Mouse (Mus musculus) CD4-positive, CD25-positive, alpha-beta regulatory T cell, adult 2 months (primary cell): ENCODE measurements around the gene Itpr1.

ENCODE experiments used
- DNase-seq: peaks from one replicate; pipeline ENCODE4 v3.0.0-alpha.2; 2012; ENCODE audit warnings: low read depth, low spot score

Itpr1 gene

DNA sequence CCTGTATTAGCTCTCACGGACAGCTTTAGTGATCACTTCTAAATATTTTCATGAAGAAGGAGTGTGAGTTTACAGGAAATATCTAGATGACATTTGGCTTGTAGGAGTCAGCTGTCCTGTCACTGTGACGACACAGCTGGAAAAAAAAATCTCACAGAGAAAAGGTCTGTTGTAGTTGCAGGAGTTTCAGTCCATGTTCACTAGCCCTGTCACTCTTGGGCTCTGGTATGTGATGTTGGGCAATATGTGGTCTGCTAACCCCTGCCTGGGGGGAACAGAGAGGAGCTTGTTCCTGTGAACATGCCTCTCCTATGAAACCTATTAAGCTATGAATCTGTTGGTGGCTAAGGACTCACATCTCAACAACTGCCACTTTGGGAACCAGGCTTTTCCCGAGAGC, 166.1 kb downstream of the Itpr1 start:
- DNase-seq, result no peak

DNA sequence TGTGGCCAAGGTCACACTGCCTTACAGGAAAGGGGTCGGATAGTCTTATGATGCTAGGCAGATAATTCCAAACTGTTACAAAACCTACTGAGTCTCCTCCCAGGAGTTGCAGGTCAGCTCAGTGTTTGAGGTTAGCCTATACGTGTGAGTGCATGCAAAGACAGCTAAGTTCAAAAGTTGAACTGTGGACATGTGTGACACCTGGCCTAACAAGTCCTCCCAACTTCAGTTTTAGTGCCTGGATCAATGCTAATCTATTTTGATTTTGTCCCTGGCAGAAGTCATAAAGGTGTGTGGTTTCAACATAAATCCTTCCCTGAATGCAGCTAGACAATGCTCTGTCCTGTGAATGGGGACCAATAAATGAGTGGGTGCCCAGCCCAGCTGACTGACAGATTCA, 167.3 kb downstream of the Itpr1 start:
- DNase-seq, result no peak

DNA sequence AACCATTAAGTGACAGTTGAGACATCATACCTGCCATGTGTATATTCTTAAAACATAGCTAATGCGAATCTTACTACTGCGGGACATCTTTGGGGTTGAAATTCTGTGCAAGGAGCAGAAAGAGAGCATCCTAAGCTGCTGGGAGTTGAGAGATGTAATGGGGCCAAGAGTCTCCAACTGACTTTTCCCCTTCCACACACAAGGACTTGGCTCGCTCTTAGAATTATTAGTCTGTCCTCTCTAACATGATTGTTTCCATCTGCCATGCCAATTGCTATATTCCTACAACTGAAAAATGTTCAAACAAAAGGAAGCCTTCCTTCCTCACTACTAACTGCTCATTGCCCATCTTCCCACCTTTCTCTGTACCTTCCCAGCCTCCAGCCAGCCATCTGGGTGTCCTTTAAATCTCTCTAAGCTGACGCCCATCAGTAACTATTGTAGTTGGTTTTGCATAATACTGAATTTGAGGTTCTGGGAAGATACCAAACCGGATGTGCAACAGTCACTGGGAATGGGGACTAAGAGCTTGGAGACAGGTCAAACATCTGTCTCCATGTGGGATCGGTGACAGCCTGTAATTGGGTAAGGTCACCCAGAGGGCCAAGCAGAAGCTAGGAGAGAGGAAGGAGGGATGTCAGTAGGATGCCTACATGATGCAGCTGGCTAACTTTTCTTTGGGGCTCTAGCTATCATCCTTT, 177.9 kb downstream of the Itpr1 start:
- no peak for DNase-seq

DNA sequence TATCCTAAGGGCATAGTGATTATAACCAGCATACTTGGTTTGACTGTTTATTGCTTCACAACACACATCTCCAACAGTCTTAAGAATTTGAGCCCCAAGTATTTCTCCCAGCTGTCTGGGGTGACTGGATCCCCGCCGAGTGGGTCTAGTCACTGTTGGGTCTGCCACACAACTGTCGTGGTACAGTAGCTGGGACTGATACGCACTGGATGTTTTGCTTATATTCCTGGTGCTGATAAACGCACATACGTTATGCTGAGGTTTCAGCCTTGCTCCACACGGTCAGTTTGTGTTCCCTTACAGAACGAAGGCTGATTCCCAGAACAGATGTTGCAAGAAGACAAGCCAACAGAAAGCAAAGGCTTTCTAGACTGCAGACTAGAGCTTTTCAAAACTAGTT, 180.2 kb downstream of the Itpr1 start:
- DNase-seq, result no peak

DNA sequence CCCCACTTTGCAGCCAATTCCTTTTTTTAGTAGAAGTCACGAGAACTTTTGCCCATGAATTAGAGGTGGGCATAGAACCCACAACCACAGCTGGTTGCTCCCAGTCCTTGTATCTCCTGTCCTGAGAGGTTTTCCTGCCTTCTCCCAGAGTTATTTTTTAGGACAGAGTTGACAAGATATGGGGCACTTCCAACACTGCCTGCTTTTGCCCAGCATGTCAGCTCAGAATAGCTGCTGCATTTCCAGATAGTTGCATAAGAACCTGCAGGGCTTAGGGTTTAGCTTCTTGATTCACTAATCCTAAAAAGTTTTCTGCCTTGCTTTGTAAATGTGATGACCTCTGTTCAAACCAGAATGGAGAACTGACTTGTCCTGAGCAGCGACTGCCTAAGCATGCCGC, 185.1 kb downstream of the Itpr1 start:
- DNase-seq, result no peak

DNA sequence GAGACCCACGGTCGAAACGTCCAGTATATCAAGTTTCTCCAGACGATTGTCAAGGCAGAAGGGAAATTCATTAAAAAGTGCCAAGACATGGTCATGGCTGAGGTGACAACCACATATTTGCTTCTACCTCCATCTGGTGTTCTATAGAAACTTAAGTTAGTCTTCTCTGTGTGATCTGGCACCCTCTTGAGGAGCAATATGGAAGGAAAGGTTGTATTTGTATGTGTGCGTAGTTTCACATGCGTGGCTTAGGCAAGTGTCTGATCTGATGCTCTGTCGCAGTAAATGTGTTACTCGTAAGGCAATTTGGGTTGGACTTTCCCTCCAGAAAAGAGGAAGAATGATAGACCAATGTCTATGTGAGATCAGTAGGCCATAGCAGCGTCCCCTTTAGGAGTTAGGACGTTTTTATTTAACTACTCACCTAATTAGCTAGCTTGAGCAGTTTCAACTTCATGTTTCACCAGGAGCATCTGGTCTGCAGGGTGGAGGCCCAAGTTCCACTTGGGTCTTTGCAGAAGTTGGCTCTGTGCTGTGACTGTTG, 188.6 kb downstream of the Itpr1 start:
- peak; percentile 10 for DNase-seq

DNA sequence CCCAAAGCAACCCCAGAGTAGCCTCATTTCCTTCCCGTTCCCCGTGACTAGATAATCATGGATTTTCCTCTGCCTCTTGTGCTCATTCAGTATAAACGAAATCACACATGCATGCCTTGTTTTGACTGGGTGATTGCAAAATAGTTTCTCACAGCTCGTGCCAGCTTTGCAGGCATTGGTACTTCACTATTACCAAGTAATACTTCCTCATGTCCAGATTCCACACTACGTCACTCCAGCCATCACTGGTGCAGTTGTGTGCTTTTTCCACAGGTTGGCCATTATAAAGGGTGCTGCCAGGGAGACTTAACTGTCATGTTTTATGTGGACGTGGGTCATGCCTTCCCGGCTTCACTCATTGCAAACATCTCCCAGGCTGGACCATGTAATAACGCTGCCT, 191.8 kb downstream of the Itpr1 start:
- DNase-seq, result no peak

DNA sequence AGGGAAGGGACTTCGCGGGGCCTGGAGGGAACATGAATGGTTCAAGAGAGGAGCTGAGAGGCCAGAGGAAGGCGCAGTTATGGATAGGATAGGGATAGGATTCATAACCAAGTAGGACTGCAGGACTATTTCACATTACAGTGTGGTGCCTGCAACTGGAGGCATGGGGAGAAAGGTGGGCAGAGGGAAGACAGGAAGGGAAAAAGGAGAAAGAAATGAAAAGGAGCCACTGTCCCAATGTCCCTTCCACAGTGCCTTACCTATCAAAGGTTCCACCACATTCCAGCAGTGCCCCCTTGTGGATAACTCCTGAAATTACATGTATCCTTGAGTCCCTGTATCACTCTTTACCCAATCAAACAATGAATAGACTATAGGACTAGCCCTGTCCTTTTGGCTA, 195.2 kb downstream of the Itpr1 start:
- peak; percentile 82 for DNase-seq

DNA sequence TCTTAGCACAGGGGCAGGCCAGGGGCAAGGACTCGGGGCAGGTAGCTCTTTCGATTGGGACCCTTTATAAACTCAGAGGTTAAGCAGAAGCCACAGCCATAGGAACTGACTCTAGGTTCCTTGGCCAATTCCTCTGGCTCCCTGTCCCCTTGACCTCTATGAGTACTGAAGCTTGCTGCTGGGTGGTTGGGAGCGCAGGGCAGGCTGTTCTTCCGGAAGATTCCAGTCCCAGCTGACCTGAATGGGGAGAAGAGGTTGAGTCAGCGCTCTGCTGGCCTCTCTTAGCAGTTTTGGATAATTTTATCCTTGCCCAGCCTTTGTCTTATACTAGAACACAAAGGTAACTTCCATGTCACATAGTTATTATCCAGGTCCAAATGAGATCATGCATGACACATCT, 195.8 kb downstream of the Itpr1 start:
- DNase-seq, result no peak

DNA sequence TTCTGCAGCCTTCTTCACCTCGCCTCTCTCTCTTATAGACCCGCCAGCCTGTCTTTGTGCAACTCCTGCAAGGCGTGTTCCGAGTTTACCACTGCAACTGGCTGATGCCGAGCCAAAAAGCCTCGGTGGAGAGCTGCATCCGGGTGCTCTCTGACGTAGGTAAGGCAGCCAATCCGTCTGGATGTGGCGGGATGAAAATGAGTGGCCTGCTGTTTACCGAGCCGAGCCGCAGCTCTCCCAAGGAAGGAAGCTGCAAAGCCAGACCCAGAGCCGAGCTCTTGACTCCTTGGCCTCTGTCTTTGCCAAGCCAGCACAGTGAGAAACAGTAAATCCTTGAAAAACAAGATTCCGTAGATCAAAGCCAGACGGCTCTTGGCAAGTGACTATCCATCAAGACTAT, 197.9 kb downstream of the Itpr1 start:
- DNase-seq, result no peak

DNA sequence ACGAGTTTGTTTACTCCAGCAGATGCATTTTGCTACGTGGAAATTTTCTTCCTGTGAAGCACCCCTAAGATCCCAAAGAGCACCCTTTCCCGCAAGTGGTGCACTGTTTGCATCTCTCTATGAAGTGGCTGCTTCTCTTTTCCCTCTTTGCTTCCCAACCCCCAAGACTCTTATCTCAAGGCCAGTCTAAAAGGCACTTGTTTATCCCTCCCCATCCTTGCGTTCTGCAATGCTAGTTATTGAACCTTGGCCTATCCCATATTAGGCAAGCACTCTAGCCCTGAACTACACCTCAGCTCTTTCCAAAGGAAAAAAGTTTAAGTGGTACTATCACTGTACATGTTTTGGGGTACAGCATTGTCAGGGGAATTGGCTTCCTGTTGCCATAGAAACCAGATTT, 198.3 kb downstream of the Itpr1 start:
- DNase-seq, result no peak

DNA sequence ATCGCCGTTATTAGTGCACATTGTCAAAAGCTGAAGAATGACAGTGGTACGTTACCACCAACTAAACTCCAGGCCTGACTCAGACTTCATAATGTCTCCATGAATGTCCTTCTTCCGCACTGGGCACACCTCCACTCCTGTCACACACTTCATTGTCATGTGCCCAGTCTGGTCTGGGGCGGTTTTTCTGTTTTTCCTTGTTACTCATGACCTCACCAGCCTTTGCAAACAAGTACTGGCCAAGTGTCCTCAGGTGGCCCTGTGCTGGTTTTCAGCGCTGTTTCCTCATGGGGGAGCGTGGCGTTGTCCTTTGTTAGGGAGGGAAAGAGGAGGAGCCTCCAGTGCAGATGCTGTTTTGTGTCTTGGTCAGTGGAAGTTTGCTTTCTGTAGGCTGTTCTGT, 200.1 kb downstream of the Itpr1 start:
- DNase-seq, result no peak

DNA sequence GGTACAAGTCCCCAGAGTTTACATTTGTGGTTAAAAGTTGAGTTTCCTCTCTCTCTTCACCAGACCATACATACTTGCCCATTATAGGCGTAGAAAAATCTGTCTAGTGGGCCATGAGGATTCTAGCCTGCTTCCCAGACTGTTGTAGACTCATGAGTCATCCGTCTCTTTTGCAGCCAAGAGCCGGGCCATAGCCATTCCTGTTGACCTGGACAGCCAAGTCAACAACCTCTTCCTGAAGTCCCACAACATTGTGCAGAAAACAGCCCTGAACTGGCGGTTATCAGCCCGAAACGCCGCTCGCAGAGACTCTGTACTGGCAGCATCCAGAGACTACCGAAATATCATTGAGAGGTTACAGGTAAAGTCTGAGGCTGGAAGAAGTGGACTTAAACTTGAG, 200.7 kb downstream of the Itpr1 start:
- no peak for DNase-seq

DNA sequence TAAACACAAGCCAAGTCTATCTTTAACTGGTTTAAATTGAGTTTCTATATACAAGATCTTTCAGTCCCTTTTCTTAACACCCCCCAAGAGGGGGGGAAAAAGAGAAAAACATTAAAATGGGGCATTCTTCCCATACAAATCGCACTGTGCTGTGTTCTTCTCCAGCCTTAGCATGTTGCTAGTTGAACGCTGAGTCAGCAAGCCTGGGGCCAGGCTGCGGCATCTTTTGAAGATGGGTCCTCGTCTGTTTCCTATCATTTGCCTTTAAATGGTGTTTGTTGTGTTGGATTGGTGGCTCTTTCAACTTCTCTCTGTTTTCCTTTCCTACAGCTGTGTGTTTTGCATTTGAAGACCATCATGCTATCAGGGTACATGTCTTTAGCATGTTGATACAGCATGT, 203.0 kb downstream of the Itpr1 start:
- no peak for DNase-seq

DNA sequence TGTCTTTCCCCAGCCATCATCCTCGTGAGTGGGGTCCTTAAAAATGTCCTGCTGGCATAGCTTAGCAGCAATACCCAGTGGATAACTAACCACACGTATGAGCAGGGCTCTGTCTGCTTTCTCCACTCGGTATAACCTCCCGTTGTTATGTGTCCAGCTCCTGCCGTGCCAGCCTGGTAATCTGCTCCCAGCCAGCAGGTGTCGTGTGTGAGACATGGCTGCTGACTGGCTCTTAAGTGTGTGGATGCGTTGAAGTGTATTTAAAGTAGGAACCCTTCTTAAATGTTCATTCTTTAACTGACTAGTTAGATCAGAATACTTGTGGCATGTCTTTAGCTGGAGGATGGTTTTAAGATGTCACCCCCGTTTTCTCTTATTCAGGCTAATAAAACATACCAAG, 204.6 kb downstream of the Itpr1 start:
- peak; percentile 79 for DNase-seq

DNA sequence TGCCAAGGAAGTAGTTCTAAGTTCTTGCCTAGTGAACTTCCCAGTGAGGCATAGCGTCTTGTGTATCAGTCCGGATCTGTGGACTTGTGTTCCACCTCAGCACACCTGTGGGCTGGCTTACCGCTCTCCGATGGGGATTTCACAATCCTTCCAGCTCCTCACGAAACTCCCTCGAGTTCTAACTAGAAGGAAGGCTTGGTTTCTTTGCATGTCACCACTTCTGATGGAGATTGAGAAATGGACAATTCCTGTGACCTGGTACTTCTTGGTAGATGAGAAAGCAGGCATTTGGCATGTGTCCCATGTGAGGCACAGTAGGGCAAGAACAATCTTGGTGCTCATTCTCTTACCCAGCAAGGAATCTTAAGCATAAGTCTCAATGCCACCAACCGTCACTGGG, 205.3 kb downstream of the Itpr1 start:
- DNase-seq, result no peak

DNA sequence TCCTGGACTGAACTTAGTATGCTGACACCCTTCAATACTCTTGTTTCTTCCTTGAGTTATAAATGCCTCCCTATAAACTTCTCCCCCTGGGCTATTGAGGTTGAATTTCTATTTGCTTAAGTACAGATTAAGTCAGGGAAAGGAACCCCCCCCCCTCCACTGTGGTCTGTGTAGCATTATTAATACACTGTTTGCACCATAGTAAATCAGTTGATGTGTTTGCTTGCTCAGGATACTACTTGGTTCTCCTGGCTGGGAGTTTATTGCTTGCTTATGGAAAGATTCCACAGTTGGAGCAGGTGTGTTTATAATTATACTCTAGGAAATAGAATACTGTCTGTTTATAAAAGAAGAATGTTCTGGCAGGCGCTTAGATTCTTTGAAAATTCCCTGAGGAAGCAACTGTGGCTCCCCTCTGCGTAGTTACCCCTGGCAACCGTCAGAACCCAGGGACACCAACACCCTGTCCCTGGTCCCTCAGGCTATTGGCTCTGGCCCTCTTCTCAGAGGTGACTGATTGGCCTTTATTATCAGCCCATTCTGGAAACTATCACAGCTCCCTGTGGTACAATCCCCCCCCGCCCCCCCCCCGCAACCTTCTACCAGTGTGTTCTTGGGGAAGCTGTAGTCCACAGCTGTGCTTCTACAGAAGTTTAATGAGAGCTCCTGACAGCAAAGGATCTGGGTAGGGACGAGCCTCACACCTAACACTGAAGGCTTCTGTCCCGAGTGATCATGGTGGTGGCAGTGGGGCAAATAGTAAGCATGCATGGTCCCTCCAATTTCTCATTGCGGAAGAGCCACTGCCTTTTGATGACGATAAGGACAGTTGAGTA, 212.1 kb downstream of the Itpr1 start:
- no peak for DNase-seq

DNA sequence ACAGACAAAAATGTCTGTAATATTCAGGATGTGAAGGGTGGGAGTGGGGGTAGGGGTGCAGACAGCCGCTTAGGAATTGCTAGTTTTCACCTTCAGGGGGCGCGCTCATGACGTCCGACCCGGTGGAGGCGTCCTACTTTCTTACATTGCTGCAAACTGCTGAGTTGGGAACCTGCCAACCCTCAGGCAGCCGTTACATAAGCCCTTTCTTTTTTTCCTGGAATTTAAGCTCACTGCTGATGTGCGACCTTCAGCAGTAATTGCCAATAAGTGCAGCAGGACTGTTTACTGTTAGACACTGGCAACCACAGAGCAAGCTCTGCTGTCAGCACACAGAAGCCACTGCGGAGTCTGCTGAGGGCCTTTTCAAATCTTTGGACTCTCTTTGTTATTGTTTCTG, 213.9 kb downstream of the Itpr1 start:
- peak; percentile 82 for DNase-seq

DNA sequence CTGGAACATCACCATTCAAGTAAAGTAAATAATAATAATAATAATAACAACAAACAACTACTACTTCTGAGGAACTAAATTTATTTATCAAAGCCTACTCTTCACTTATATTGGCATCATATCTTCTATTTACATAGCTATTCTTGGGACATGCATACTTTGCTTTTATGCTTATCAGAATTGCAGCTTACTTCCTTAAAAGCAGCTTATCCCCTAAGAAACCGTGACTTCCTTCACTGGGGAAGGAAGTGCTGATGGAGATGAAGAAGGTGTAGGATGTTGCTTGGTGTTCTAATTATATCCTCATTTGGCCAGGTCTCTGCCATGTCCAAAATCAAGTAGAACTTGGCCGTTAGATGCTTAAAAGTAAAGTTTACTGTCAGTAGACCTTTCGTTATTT, 215.5 kb downstream of the Itpr1 start:
- no peak for DNase-seq

DNA sequence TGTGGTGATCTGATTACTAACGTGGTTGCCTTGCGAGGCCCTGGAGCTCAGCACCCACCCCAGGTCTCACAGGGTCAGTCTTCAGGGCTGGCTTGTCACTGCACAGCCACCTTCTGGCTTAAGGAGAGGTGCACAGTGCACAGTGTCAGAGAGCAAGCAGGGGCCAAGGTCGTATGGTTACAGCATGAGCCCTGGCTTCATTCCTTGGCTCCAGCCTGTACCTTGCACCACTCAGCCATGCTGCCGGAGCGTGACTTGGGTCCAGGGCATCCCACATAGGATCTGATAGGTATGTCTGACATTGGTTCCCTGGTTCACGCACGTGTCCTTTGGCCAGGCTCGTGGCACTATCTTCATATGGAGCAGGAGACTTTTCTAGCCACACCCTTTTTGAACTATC, 217.1 kb downstream of the Itpr1 start:
- DNase-seq, result no peak

DNA sequence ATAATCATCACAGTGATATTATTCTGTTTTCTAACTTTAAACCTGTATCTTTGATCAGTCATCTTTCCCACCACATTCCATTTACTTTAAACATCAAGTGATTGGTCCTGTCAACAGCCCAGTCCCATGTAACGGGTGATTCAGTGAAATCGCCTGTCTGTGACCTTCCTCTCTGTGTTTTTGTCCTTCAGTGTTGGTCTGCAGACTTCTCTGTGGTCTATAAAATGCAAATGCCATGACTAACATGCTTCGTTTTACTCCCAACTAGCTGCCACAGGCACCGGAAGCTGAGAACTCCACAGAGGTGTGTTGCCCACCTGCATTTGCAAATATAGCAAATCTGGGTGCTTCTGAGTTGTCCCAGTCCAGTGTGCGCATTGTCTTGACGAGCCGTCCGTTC, 218.3 kb downstream of the Itpr1 start:
- DNase-seq, result no peak

DNA sequence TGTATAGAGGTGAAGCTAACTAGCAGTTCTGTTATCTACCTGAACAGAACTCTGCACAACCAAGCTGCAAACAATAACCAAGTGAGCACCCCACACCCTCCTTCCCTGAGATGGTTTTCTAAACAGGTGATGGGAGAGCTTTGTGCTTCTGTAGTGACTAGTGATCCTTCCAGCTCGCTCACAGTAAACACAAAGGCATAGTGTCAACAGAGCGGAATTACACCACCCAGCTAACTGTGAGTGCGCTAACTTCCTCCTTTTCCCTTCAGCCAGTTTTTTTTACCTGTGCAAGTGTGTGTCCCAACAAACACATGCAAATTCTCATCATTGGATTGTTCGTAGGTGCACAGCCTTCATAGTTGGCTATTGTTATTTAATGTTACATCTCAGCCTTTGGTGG, 219.9 kb downstream of the Itpr1 start:
- DNase-seq, result no peak

DNA sequence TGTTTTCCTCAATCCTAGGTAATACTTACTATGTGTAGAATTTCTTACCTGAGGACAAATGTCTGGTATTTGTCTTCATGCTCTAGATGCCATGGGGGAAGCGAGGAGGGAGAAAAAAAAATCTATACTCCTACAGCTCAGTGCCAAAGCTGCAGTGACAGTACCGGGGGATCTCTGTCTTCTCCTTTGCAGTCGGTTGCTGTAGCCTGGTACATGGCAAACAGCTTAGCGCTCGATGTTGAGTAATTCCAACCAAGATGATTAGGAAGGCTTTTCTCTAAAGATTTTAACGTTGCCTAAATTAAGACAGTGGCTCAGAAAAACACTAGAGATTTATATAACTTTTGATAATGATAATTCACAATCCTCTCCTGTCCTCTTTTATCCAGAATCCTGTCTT, 221.9 kb downstream of the Itpr1 start:
- DNase-seq, result no peak
